Mouse (Mus musculus): ENCODE results near the gene Fermt1. TPM values are rescaled to one million over a fixed set of nuclear protein-coding genes. Genes with fewer than 3 reads are reported as not detected.

The Fermt1 gene
- polyA plus RNA-seq, 1 experiment, result 9.1 TPM

- no peak overlapping the region for H3K27ac ChIP-seq (ENCODE audit: insufficient read depth, low read length)
- TF ChIP-seq CTCF (IDR thresholded peaks at IDR 0.05; ENCODE audit: low read depth, low read length) (no peak), EP300 (IDR thresholded peaks at IDR 0.05; ENCODE audit: insufficient read depth, low read depth, low read length) (no peak), POLR2A (IDR thresholded peaks at IDR 0.05; ENCODE audit: insufficient read depth, low read length) (no peak)
- no peak overlapping the region for H3K4me3 ChIP-seq (ENCODE audit: low read depth, low read length)
- H3K27me3 ChIP-seq (ENCODE audit: control insufficient read depth, insufficient read depth, low read length, poor library complexity, severe bottlenecking), result 0 out of 2 replicates have a peak, but pooled peaks cover 3% of the 10 kb centered on the region
- H3K9me3 ChIP-seq (replicated peaks; ENCODE audit: control insufficient read depth, insufficient read depth, low read length, poor library complexity, severe bottlenecking), result no peaks in the 10 kb centered on the region
- H3K4me1 ChIP-seq (ENCODE audit: control insufficient read depth, insufficient read depth, low read length), result no peaks in the 10 kb centered on the region
- no peaks in the 10 kb centered on the region for H3K36me3 ChIP-seq (ENCODE audit: control insufficient read depth, insufficient read depth, low read length, poor library complexity, severe bottlenecking)
- H3K9ac ChIP-seq (ENCODE audit: low read depth, poor library complexity, severe bottlenecking), result no peak overlapping the region
Observed at GRCm38 (mm10) chr2:132943596-132943995, 2.1 kb downstream of the Fermt1 start.

- Histone ChIP-seq H3K36me3 (ENCODE audit: control insufficient read depth, insufficient read depth, low read length, poor library complexity, severe bottlenecking) (no peaks in the 10 kb centered on the region), H3K9me3 (replicated peaks; ENCODE audit: control insufficient read depth, insufficient read depth, low read length, poor library complexity, severe bottlenecking) (no peaks in the 10 kb centered on the region), H3K9ac (ENCODE audit: low read depth, poor library complexity, severe bottlenecking) (no peak overlapping the region), H3K4me3 (ENCODE audit: low read depth, low read length) (no peak overlapping the region), H3K4me1 (ENCODE audit: control insufficient read depth, insufficient read depth, low read length) (no peaks in the 10 kb centered on the region), H3K27me3 (ENCODE audit: control insufficient read depth, insufficient read depth, low read length, poor library complexity, severe bottlenecking) (no peaks in the 10 kb centered on the region), H3K27ac (ENCODE audit: insufficient read depth, low read length) (no peak overlapping the region)
- no peak for TF ChIP-seq POLR2A (IDR thresholded peaks at IDR 0.05; ENCODE audit: insufficient read depth, low read length)
- no peak for TF ChIP-seq CTCF (IDR thresholded peaks at IDR 0.05; ENCODE audit: low read depth, low read length)
- no peak for TF ChIP-seq EP300 (IDR thresholded peaks at IDR 0.05; ENCODE audit: insufficient read depth, low read depth, low read length)
Observed at GRCm38 (mm10) chr2:132939056-132939455, 6.7 kb downstream of the Fermt1 start.

- Histone ChIP-seq H3K4me3 (ENCODE audit: low read depth, low read length) (no peak overlapping the region), H3K36me3 (ENCODE audit: control insufficient read depth, insufficient read depth, low read length, poor library complexity, severe bottlenecking) (no peaks in the 10 kb centered on the region), H3K4me1 (ENCODE audit: control insufficient read depth, insufficient read depth, low read length) (no peaks in the 10 kb centered on the region), H3K27me3 (ENCODE audit: control insufficient read depth, insufficient read depth, low read length, poor library complexity, severe bottlenecking) (no peaks in the 10 kb centered on the region), H3K9me3 (replicated peaks; ENCODE audit: control insufficient read depth, insufficient read depth, low read length, poor library complexity, severe bottlenecking) (no peaks in the 10 kb centered on the region), H3K27ac (ENCODE audit: insufficient read depth, low read length) (no peak overlapping the region), H3K9ac (ENCODE audit: low read depth, poor library complexity, severe bottlenecking) (no peak overlapping the region)
- no peak for TF ChIP-seq CTCF (IDR thresholded peaks at IDR 0.05; ENCODE audit: low read depth, low read length)
- TF ChIP-seq POLR2A (IDR thresholded peaks at IDR 0.05; ENCODE audit: insufficient read depth, low read length), result no peak
- no peak for TF ChIP-seq EP300 (IDR thresholded peaks at IDR 0.05; ENCODE audit: insufficient read depth, low read depth, low read length)
Observed at GRCm38 (mm10) chr2:132936176-132936575, 9.5 kb downstream of the Fermt1 start.

GRCm38 (mm10) chr2:132934711-132935110 is 11.0 kb downstream of the Fermt1 start:
- Histone ChIP-seq H3K9ac (ENCODE audit: low read depth, poor library complexity, severe bottlenecking) (no peak overlapping the region), H3K4me1 (ENCODE audit: control insufficient read depth, insufficient read depth, low read length) (no peaks in the 10 kb centered on the region), H3K4me3 (ENCODE audit: low read depth, low read length) (no peak overlapping the region), H3K27ac (ENCODE audit: insufficient read depth, low read length) (no peak overlapping the region), H3K9me3 (replicated peaks; ENCODE audit: control insufficient read depth, insufficient read depth, low read length, poor library complexity, severe bottlenecking) (no peaks in the 10 kb centered on the region), H3K36me3 (ENCODE audit: control insufficient read depth, insufficient read depth, low read length, poor library complexity, severe bottlenecking) (no peaks in the 10 kb centered on the region), H3K27me3 (ENCODE audit: control insufficient read depth, insufficient read depth, low read length, poor library complexity, severe bottlenecking) (no peaks in the 10 kb centered on the region)
- TF ChIP-seq EP300 (IDR thresholded peaks at IDR 0.05; ENCODE audit: insufficient read depth, low read depth, low read length) (no peak), POLR2A (IDR thresholded peaks at IDR 0.05; ENCODE audit: insufficient read depth, low read length) (no peak), CTCF (IDR thresholded peaks at IDR 0.05; ENCODE audit: low read depth, low read length) (no peak)

GRCm38 (mm10) chr2:132934142-132934541 is 11.6 kb downstream of the Fermt1 start:
- Histone ChIP-seq H3K4me3 (ENCODE audit: low read depth, low read length) (no peak overlapping the region), H3K9ac (ENCODE audit: low read depth, poor library complexity, severe bottlenecking) (no peak overlapping the region), H3K27me3 (ENCODE audit: control insufficient read depth, insufficient read depth, low read length, poor library complexity, severe bottlenecking) (no peaks in the 10 kb centered on the region), H3K9me3 (replicated peaks; ENCODE audit: control insufficient read depth, insufficient read depth, low read length, poor library complexity, severe bottlenecking) (no peaks in the 10 kb centered on the region), H3K27ac (ENCODE audit: insufficient read depth, low read length) (no peak overlapping the region), H3K4me1 (ENCODE audit: control insufficient read depth, insufficient read depth, low read length) (no peaks in the 10 kb centered on the region), H3K36me3 (ENCODE audit: control insufficient read depth, insufficient read depth, low read length, poor library complexity, severe bottlenecking) (no peaks in the 10 kb centered on the region)
- TF ChIP-seq EP300 (IDR thresholded peaks at IDR 0.05; ENCODE audit: insufficient read depth, low read depth, low read length), result no peak
- TF ChIP-seq POLR2A (IDR thresholded peaks at IDR 0.05; ENCODE audit: insufficient read depth, low read length), result no peak
- TF ChIP-seq CTCF (IDR thresholded peaks at IDR 0.05; ENCODE audit: low read depth, low read length), result no peak

- no peaks in the 10 kb centered on the region for H3K9me3 ChIP-seq (replicated peaks; ENCODE audit: control insufficient read depth, insufficient read depth, low read length, poor library complexity, severe bottlenecking)
- H3K9ac ChIP-seq (ENCODE audit: low read depth, poor library complexity, severe bottlenecking), result no peak overlapping the region
- no peak for TF ChIP-seq EP300 (IDR thresholded peaks at IDR 0.05; ENCODE audit: insufficient read depth, low read depth, low read length)
- no peak for TF ChIP-seq POLR2A (IDR thresholded peaks at IDR 0.05; ENCODE audit: insufficient read depth, low read length)
- no peak for TF ChIP-seq CTCF (IDR thresholded peaks at IDR 0.05; ENCODE audit: low read depth, low read length)
- H3K4me1 ChIP-seq (ENCODE audit: control insufficient read depth, insufficient read depth, low read length), result no peaks in the 10 kb centered on the region
- no peaks in the 10 kb centered on the region for H3K36me3 ChIP-seq (ENCODE audit: control insufficient read depth, insufficient read depth, low read length, poor library complexity, severe bottlenecking)
- H3K27me3 ChIP-seq (ENCODE audit: control insufficient read depth, insufficient read depth, low read length, poor library complexity, severe bottlenecking), result no peaks in the 10 kb centered on the region
- H3K4me3 ChIP-seq (ENCODE audit: low read depth, low read length), result no peak overlapping the region
- H3K27ac ChIP-seq (ENCODE audit: insufficient read depth, low read length), result no peak overlapping the region
Observed at GRCm38 (mm10) chr2:132928999-132929398, 16.7 kb downstream of the Fermt1 start.

Measured in ES-Bruce4 (cell line).